Mouse (Mus musculus): ENCODE data around the gene Dppa2. TPM values are rescaled to one million over a fixed set of nuclear protein-coding genes. Genes with fewer than 3 reads are reported as not detected.

Dppa2 gene
- total and polyA plus RNA-seq, 2 experiments = not detected

DNA sequence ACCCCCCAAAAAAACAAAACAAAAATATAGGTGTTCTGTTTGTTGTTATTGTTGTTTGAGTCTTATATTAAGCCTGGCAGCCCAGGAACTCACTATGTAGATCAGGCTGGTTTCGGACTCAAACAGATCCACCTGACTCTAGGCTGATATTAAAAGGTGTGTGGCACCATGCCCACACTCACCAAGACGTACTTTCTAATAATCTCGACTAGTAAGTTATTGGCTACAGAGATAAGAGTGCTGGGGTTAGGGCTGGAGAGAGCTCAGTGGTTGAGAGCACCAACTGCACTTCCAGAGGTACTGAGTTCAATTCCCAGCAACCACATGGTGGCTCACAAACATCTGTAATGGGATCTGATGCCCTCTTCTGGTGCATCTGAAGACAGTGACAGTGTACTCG, 22.8 kb upstream of the Dppa2 start:
- H3K79me2 ChIP-seq (ENCODE audit: control insufficient read depth, insufficient read depth, low read length) = no peaks in the 10 kb centered on the region
- no peak overlapping the region for H3K27ac ChIP-seq (replicated peaks; ENCODE audit: insufficient read depth, low read depth, low read length)
- H3K9ac ChIP-seq (ENCODE audit: low read depth, low read length) = no peak overlapping the region
- no peaks in the 10 kb centered on the region for H3K4me1 ChIP-seq (ENCODE audit: control insufficient read depth, insufficient read depth, low read length)
- H3K36me3 ChIP-seq (ENCODE audit: control insufficient read depth, insufficient read depth, low read length) = no peaks in the 10 kb centered on the region
- no peak for DNase-seq (ENCODE audit: extremely low read depth, low read depth, low spot score)
- no peak overlapping the region for H3K4me3 ChIP-seq (ENCODE audit: insufficient read depth, low read depth, low read length)
- H3K27me3 ChIP-seq (ENCODE audit: control insufficient read depth, insufficient read depth, low read length) = no peaks in the 10 kb centered on the region
- TF ChIP-seq CTCF (IDR thresholded peaks at IDR 0.05; ENCODE audit: low read depth, low read length) = no peak
- TF ChIP-seq POLR2A (IDR thresholded peaks at IDR 0.05; ENCODE audit: extremely low read depth, insufficient read depth, low read length) = no peak
- WGBS = 89% methylated on average over 4 of the region's 4 CpGs

DNA sequence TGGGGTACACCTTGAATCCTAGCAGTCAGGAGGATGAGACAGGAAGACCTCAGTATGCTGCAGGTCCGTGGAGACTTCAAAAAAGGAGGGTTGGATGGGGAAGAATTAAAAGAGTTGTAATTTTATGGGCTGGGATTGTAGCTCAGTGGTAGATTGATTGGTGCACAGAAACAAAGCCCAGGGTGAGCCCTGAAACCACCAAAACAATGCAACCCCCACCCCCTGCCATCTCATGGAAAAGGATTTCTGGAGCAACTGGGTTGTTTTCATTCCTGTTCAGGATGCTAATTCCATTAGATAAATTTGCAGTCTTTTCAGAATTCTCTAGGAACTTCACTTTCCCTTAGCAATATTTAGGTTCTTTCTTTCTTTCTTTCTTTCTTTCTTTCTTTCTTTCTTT, 20.9 kb upstream of the Dppa2 start:
- no peaks in the 10 kb centered on the region for H3K27me3 ChIP-seq (ENCODE audit: control insufficient read depth, insufficient read depth, low read length)
- H3K9ac ChIP-seq (ENCODE audit: low read depth, low read length) = no peak overlapping the region
- 69% methylated on average over 1 of the region's 1 CpGs for WGBS
- no peak for TF ChIP-seq POLR2A (IDR thresholded peaks at IDR 0.05; ENCODE audit: extremely low read depth, insufficient read depth, low read length)
- no peak for TF ChIP-seq CTCF (IDR thresholded peaks at IDR 0.05; ENCODE audit: low read depth, low read length)
- no peaks in the 10 kb centered on the region for H3K4me1 ChIP-seq (ENCODE audit: control insufficient read depth, insufficient read depth, low read length)
- H3K36me3 ChIP-seq (ENCODE audit: control insufficient read depth, insufficient read depth, low read length) = no peaks in the 10 kb centered on the region
- no peaks in the 10 kb centered on the region for H3K79me2 ChIP-seq (ENCODE audit: control insufficient read depth, insufficient read depth, low read length)
- H3K27ac ChIP-seq (replicated peaks; ENCODE audit: insufficient read depth, low read depth, low read length) = no peak overlapping the region
- no peak overlapping the region for H3K4me3 ChIP-seq (ENCODE audit: insufficient read depth, low read depth, low read length)
- DNase-seq (ENCODE audit: extremely low read depth, low read depth, low spot score) = no peak

DNA sequence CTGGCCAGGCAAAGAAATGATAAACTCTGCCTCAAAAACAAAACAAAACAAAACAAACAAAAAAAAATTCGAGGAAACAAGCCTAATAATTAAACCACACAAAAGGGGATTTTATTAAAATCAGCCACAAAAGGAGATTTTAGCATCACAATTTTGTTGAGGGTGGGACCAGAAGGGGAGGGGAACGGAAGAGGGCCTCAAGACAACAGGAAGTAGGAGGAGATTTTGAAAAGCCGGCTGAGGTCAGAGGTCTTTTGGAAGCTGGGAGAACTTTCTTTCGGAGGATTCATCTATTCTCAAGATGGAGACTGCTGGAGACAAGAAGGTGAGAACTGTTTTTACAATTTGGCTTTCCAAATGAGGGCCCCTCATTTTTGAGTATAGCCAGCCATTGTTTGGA, 20.2 kb upstream of the Dppa2 start, which contains the start of gene Dppa4:
TSS of gene Dppa4 (plus strand) at position 217 of the 400 bp plus-strand sequence.
- H3K27me3 ChIP-seq (ENCODE audit: control insufficient read depth, insufficient read depth, low read length) = no peaks in the 10 kb centered on the region
- no peaks in the 10 kb centered on the region for H3K36me3 ChIP-seq (ENCODE audit: control insufficient read depth, insufficient read depth, low read length)
- H3K79me2 ChIP-seq (ENCODE audit: control insufficient read depth, insufficient read depth, low read length) = no peaks in the 10 kb centered on the region
- TF ChIP-seq POLR2A (IDR thresholded peaks at IDR 0.05; ENCODE audit: extremely low read depth, insufficient read depth, low read length) = no peak
- TF ChIP-seq CTCF (IDR thresholded peaks at IDR 0.05; ENCODE audit: low read depth, low read length) = no peak
- H3K27ac ChIP-seq (replicated peaks; ENCODE audit: insufficient read depth, low read depth, low read length) = no peak within 1 kb of the TSS
- no peaks in the 10 kb centered on the region for H3K4me1 ChIP-seq (ENCODE audit: control insufficient read depth, insufficient read depth, low read length)
- H3K9ac ChIP-seq (ENCODE audit: low read depth, low read length) = no peak within 1 kb of the TSS
- no peak within 1 kb of the TSS for H3K4me3 ChIP-seq (ENCODE audit: insufficient read depth, low read depth, low read length)
- 62% methylated on average over 4 of the region's 4 CpGs for WGBS
- DNase-seq (ENCODE audit: extremely low read depth, low read depth, low spot score) = no peak

DNA sequence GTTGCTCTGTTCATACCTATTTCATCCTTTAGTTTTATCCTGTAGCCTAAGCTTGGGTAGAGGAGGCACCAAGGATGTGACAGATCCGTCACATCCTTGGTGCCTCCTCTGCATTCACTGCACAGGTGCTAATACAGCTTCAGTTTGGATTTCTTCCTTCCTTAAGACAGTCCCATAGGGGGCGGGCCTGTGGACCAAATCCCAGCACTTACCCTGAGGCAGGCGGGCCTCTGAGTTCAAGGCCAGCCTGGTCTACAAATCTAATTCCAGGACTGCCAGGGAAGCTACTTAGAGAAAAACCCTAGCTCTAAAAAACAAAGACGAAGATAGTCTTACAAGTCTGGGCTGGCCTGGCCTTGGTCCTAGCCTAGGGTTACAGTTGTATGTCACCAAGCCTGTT, 18.2 kb upstream of the Dppa2 start:
- Histone ChIP-seq H3K27me3 (ENCODE audit: control insufficient read depth, insufficient read depth, low read length) (no peaks in the 10 kb centered on the region), H3K4me3 (ENCODE audit: insufficient read depth, low read depth, low read length) (no peak overlapping the region), H3K9ac (ENCODE audit: low read depth, low read length) (no peak overlapping the region), H3K4me1 (ENCODE audit: control insufficient read depth, insufficient read depth, low read length) (no peaks in the 10 kb centered on the region), H3K79me2 (ENCODE audit: control insufficient read depth, insufficient read depth, low read length) (no peaks in the 10 kb centered on the region), H3K27ac (replicated peaks; ENCODE audit: insufficient read depth, low read depth, low read length) (no peak overlapping the region), H3K36me3 (ENCODE audit: control insufficient read depth, insufficient read depth, low read length) (no peaks in the 10 kb centered on the region)
- WGBS = 93% methylated on average over 4 of the region's 4 CpGs
- TF ChIP-seq CTCF (IDR thresholded peaks at IDR 0.05; ENCODE audit: low read depth, low read length) (no peak), POLR2A (IDR thresholded peaks at IDR 0.05; ENCODE audit: extremely low read depth, insufficient read depth, low read length) (no peak)
- DNase-seq (ENCODE audit: extremely low read depth, low read depth, low spot score) = no peak

DNA sequence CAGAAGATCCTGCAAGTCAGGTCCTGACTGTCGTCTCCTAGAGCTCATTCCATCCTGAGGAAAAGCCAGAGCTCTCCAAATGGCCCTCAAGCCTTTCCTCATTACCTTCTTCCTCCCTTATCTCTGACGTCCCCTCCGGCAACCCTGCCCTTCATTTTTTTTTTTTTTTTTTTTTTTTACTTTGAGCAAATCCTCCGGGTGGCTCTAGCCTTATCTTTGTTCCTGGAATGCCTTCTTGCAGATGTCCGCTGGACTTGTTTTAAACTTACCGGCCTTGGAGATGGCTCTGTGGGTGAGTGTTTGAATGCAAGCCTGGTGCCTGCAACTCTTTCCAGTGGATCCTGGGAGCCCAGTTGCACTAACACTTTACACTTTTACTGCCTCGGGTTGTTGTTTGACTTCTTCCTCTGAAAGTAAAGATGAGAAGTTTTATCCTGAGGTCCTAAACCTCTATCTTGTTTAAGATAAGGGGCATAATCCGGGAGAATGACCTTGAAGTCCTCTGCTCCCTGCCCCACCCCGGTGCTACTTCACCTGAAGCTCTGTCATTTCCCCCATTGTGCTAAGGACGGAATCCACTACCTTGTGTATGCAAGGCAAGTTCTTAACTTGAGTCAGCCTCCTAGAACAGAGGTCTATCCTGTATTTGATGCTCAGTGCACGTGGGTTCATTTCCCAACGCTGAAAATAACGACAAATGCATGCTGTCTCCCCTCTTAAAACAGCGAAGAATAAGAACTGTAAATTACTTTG, 6.1 kb upstream of the Dppa2 start:
- DNase-seq (ENCODE audit: extremely low read depth, low read depth, low spot score) = no peak
- no peaks in the 10 kb centered on the region for H3K4me1 ChIP-seq (ENCODE audit: control insufficient read depth, insufficient read depth, low read length)
- 38% methylated on average over 14 of the region's 14 CpGs for WGBS
- no peak overlapping the region for H3K4me3 ChIP-seq (ENCODE audit: insufficient read depth, low read depth, low read length)
- no peak overlapping the region for H3K27ac ChIP-seq (replicated peaks; ENCODE audit: insufficient read depth, low read depth, low read length)
- no peaks in the 10 kb centered on the region for H3K36me3 ChIP-seq (ENCODE audit: control insufficient read depth, insufficient read depth, low read length)
- H3K9ac ChIP-seq (ENCODE audit: low read depth, low read length) = no peak overlapping the region
- no peaks in the 10 kb centered on the region; the same call in 1 of the 2 replicates for H3K27me3 ChIP-seq (ENCODE audit: control insufficient read depth, insufficient read depth, low read length)
- no peaks in the 10 kb centered on the region for H3K79me2 ChIP-seq (ENCODE audit: control insufficient read depth, insufficient read depth, low read length)
- TF ChIP-seq POLR2A (IDR thresholded peaks at IDR 0.05; ENCODE audit: extremely low read depth, insufficient read depth, low read length) = no peak
- TF ChIP-seq CTCF (IDR thresholded peaks at IDR 0.05; ENCODE audit: low read depth, low read length) = no peak

DNA sequence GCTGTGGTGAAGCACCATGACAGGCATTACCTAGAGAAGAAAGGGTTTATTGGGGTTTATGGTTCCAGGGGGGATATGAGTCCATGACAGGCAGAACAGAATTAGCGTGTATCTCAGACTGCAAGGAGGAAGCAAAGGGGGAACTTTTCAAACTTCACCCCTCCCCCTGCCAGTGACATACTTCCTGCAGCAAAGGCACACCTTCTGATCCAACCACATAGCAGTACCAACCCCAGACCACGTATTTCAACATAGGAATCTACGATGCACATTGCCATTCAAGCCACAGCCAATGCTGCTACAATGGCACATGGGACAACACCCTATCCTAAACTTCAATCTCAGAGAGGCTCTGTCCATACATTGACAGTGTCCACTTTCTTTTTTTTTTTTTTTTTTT, 3.8 kb upstream of the Dppa2 start:
- TF ChIP-seq POLR2A (IDR thresholded peaks at IDR 0.05; ENCODE audit: extremely low read depth, insufficient read depth, low read length) (no peak), CTCF (IDR thresholded peaks at IDR 0.05; ENCODE audit: low read depth, low read length) (no peak)
- Histone ChIP-seq H3K36me3 (ENCODE audit: control insufficient read depth, insufficient read depth, low read length) (no peaks in the 10 kb centered on the region), H3K79me2 (ENCODE audit: control insufficient read depth, insufficient read depth, low read length) (no peaks in the 10 kb centered on the region), H3K27me3 (ENCODE audit: control insufficient read depth, insufficient read depth, low read length) (no peaks in the 10 kb centered on the region; the same call in 1 of the 2 replicates), H3K4me1 (ENCODE audit: control insufficient read depth, insufficient read depth, low read length) (no peaks in the 10 kb centered on the region), H3K27ac (replicated peaks; ENCODE audit: insufficient read depth, low read depth, low read length) (no peak overlapping the region), H3K9ac (ENCODE audit: low read depth, low read length) (no peak overlapping the region), H3K4me3 (ENCODE audit: insufficient read depth, low read depth, low read length) (no peak overlapping the region)
- DNase-seq (ENCODE audit: extremely low read depth, low read depth, low spot score) = no peak
- 76% methylated on average over 3 of the region's 3 CpGs for WGBS
